Mouse (Mus musculus) heart, embryonic 16.5 days (tissue): ENCODE measurements at regions not wholly inside any gene's neighbourhood (a gene's known extent, or its start where the extent isn't known, plus 50 kb on each side); places are given as distances from the start of the nearest gene placed in this dataset.
"Not testable (repeated sequence)": the region's sequence is repeated elsewhere in the genome, so short reads cannot be mapped to it uniquely, and the experiment has no call there.

Experiments used
- ATAC-seq: fragments of 200-750 bp; cut with Nextera tagmentation; replicated peaks from 2 replicates; pipeline ENCODE4 v1.8.0; 2017; ENCODE audit warnings: moderate number of reproducible peaks; ENCODE audit not compliant: insufficient read depth, low FRiP score; ENCODE audit errors: extremely low read depth
- H3K27ac ChIP-seq: fragments of 300-500 bp; sonication (generic); 2 replicates; pipeline ENCODE4 v1.5.1; 2014; ENCODE audit warnings: mild to moderate bottlenecking, low read length, control low read depth, moderate library complexity
- H3K27me3 ChIP-seq: fragments of 300-500 bp; sonication (generic); 2 replicates; pipeline ENCODE4 v1.6.1; 2014; ENCODE audit warnings: low read length, mixed read lengths; ENCODE audit not compliant: control insufficient read depth, insufficient read depth
- H3K36me3 ChIP-seq: fragments of 300-500 bp; sonication (generic); 2 replicates; pipeline ENCODE4 v1.6.1; 2014; ENCODE audit not compliant: control insufficient read depth, insufficient read depth
- H3K4me1 ChIP-seq: fragments of 300-500 bp; sonication (generic); 2 replicates; pipeline ENCODE4 v1.6.1; 2014; ENCODE audit warnings: low read length, mixed read lengths; ENCODE audit not compliant: control insufficient read depth, insufficient read depth
- H3K4me2 ChIP-seq: fragments of 300-500 bp; sonication (generic); 2 replicates; pipeline ENCODE4 v1.6.1; 2014; ENCODE audit warnings: low read depth, mild to moderate bottlenecking, control low read depth, low read length
- H3K4me3 ChIP-seq: fragments of 300-500 bp; sonication (generic); 2 replicates; pipeline ENCODE4 v1.5.1; 2014; ENCODE audit warnings: mild to moderate bottlenecking, control low read depth, low read length
- H3K9ac ChIP-seq: fragments of 300-500 bp; sonication (generic); 2 replicates; pipeline ENCODE4 v1.6.1; 2014; ENCODE audit warnings: low read length, control low read depth
- H3K9me3 ChIP-seq: fragments of 300-500 bp; sonication (generic); replicated peaks from 2 replicates; pipeline ENCODE4 v1.6.1; 2016; ENCODE audit warnings: low read length; ENCODE audit not compliant: control insufficient read depth
- WGBS: fragments of 180-500 bp; shearing (Covaris S2); extraction: QIAGEN DNeasy Blood & Tissue Kit; methylation state at CpG from one replicate; pipeline ENCODE4 v1.1.7; 2014; 5-methylcytosine and 5-hydroxymethylcytosine counted together

- not testable (repeated sequence) for H3K4me2 ChIP-seq, H3K9ac ChIP-seq, ATAC-seq, H3K27me3 ChIP-seq, H3K9me3 ChIP-seq, H3K4me3 ChIP-seq, H3K36me3 ChIP-seq, H3K27ac ChIP-seq, H3K4me1 ChIP-seq
- WGBS = 80% methylated on average over 4 of the region's 4 CpGs
These were observed 1365.2 kb downstream of the Zfp704 start for GRCm38 (mm10) chr3:8244526-8245194.

- H3K27ac ChIP-seq = no peak overlapping the region
- H3K4me1 ChIP-seq = no peaks in the 10 kb centered on the region
- WGBS = 66% methylated on average over 6 of the region's 6 CpGs
- H3K9me3 ChIP-seq = no peaks in the 10 kb centered on the region
- no peaks in the 10 kb centered on the region for H3K27me3 ChIP-seq
- no peak for ATAC-seq
- H3K4me2 ChIP-seq = no peak overlapping the region
- H3K4me3 ChIP-seq = no peak overlapping the region
- H3K9ac ChIP-seq = no peak overlapping the region
- no peaks in the 10 kb centered on the region for H3K36me3 ChIP-seq
These were observed 1403.1 kb downstream of the Zfp704 start for GRCm38 (mm10) chr3:8206623-8207404.

GRCm38 (mm10) chr3:8163030-8163429, 1446.9 kb downstream of the Zfp704 start:
- 78% methylated on average over 4 of the region's 4 CpGs for WGBS

GRCm38 (mm10) chr3:8161997-8162756, 1447.7 kb downstream of the Zfp704 start:
- Histone ChIP-seq H3K27ac (no peak overlapping the region), H3K4me2 (no peak overlapping the region), H3K4me3 (no peak overlapping the region), H3K36me3 (no peaks in the 10 kb centered on the region), H3K4me1 (peaks cover 6% of the 10 kb centered on the region; the same call in 1 of the 2 replicates), H3K9ac (no peak overlapping the region), H3K9me3 (no peaks in the 10 kb centered on the region), H3K27me3 (no peaks in the 10 kb centered on the region)
- ATAC-seq = no peak
- 80% methylated on average over 4 of the region's 4 CpGs for WGBS

More at GRCm38 (mm10) chr3:8163030-8163429, 1446.9 kb downstream of the Zfp704 start:
- ATAC-seq = no peak
- no peaks in the 10 kb centered on the region for H3K27me3 ChIP-seq
- no peak overlapping the region for H3K27ac ChIP-seq
- no peak overlapping the region for H3K4me2 ChIP-seq
- H3K9me3 ChIP-seq = no peaks in the 10 kb centered on the region
- no peak overlapping the region for H3K4me3 ChIP-seq
- H3K36me3 ChIP-seq = no peaks in the 10 kb centered on the region
- no peak overlapping the region for H3K9ac ChIP-seq
- H3K4me1 ChIP-seq = peaks cover 6% of the 10 kb centered on the region; the same call in 1 of the 2 replicates

- no peak overlapping the region for H3K27ac ChIP-seq
- no peaks in the 10 kb centered on the region for H3K9me3 ChIP-seq
- ATAC-seq = no peak
- H3K27me3 ChIP-seq = no peaks in the 10 kb centered on the region
- 59% methylated on average over 2 of the region's 2 CpGs for WGBS
- H3K36me3 ChIP-seq = no peaks in the 10 kb centered on the region
- no peak overlapping the region for H3K4me3 ChIP-seq
- no peaks in the 10 kb centered on the region for H3K4me1 ChIP-seq
- no peak overlapping the region for H3K9ac ChIP-seq
- H3K4me2 ChIP-seq = no peak overlapping the region
These were observed 1466.9 kb downstream of the Zfp704 start for GRCm38 (mm10) chr3:8143016-8143415.

GRCm38 (mm10) chr3:8142190-8142589, 1467.7 kb downstream of the Zfp704 start:
- WGBS = 77% methylated on average over 3 of the region's 3 CpGs
- Histone ChIP-seq H3K9ac (no peak overlapping the region), H3K4me3 (no peak overlapping the region), H3K27ac (no peak overlapping the region), H3K27me3 (no peaks in the 10 kb centered on the region), H3K4me2 (no peak overlapping the region), H3K9me3 (no peaks in the 10 kb centered on the region), H3K4me1 (no peaks in the 10 kb centered on the region), H3K36me3 (no peaks in the 10 kb centered on the region)
- ATAC-seq = no peak

- no peak overlapping the region for H3K27ac ChIP-seq
- no peaks in the 10 kb centered on the region for H3K4me1 ChIP-seq
- no peaks in the 10 kb centered on the region for H3K9me3 ChIP-seq
- H3K9ac ChIP-seq = no peak overlapping the region
- H3K36me3 ChIP-seq = no peaks in the 10 kb centered on the region
- H3K4me2 ChIP-seq = no peak overlapping the region
- no peak overlapping the region for H3K4me3 ChIP-seq
- ATAC-seq = no peak
- 56% methylated on average over 2 of the region's 2 CpGs for WGBS
- H3K27me3 ChIP-seq = no peaks in the 10 kb centered on the region
These were observed 1468.2 kb downstream of the Zfp704 start for GRCm38 (mm10) chr3:8141664-8142084.

GRCm38 (mm10) chr3:8123641-8124040, 1486.2 kb downstream of the Zfp704 start:
- H3K27me3 ChIP-seq, H3K4me1 ChIP-seq, H3K4me3 ChIP-seq, H3K9me3 ChIP-seq, ATAC-seq, H3K4me2 ChIP-seq, H3K9ac ChIP-seq, H3K27ac ChIP-seq, H3K36me3 ChIP-seq: not testable (repeated sequence)
- WGBS = 57% methylated on average over 1 of the region's 1 CpGs

- Histone ChIP-seq H3K9ac (no peak overlapping the region), H3K4me3 (no peak overlapping the region), H3K27me3 (no peaks in the 10 kb centered on the region), H3K27ac (no peak overlapping the region), H3K36me3 (no peaks in the 10 kb centered on the region), H3K9me3 (no peaks in the 10 kb centered on the region), H3K4me1 (no peaks in the 10 kb centered on the region), H3K4me2 (no peak overlapping the region)
- 61% methylated on average over 3 of the region's 3 CpGs for WGBS
- no peak for ATAC-seq
These were observed 1486.7 kb downstream of the Zfp704 start for GRCm38 (mm10) chr3:8123141-8123540.
